Mouse (Mus musculus): ENCODE measurements around the gene Ino80b.

GRCm38 (mm10) chr6:83169872-83170271, 44.6 kb upstream of the Ino80b start:
- TF ChIP-seq JUN (IDR thresholded peaks at IDR 0.05; ENCODE audit: insufficient read depth, low read depth, low read length) (no peak), POLR2A (IDR thresholded peaks at IDR 0.05; ENCODE audit: low read depth, low read length) (no peak), MYC (IDR thresholded peaks at IDR 0.05; ENCODE audit: low read depth, low read length) (no peak), GABPA (IDR thresholded peaks at IDR 0.05; ENCODE audit: insufficient replicate concordance, low read depth, low read length) (no peak)

All from CH12.LX (cell line).